Mouse (Mus musculus) MEL (cell line): ENCODE measurements around the gene Klb.

ENCODE experiments used
- BHLHE40 ChIP-seq: IDR thresholded peaks from 2 replicates; pipeline ENCODE4 v1.6.1; 2012; ENCODE audit warnings: low read depth, mild to moderate bottlenecking, inconsistent platforms, low read length, improper control_type of control experiment, borderline replicate concordance
- CTCF ChIP-seq, 3 experiments: IDR thresholded peaks in 2 of 3; conservative IDR thresholded peaks in 1 of 3; 2 replicates each; pipeline ENCODE4 v1.5.1; 2011 to 2012; ENCODE audit warnings: low read length in 3 of 3, low read depth in 2 of 3, mild to moderate bottlenecking in 2 of 3, improper control_type of control experiment in 1 of 3, inconsistent platforms in 1 of 3, mixed read lengths in 1 of 3, moderate library complexity in 1 of 3; ENCODE audit not compliant: control insufficient read depth in 1 of 3, insufficient read depth in 1 of 3, poor library complexity in 1 of 3, severe bottlenecking in 1 of 3
- ELF1 ChIP-seq: IDR thresholded peaks from 2 replicates; pipeline ENCODE4 v1.6.1; 2014; ENCODE audit warnings: low read depth, mild to moderate bottlenecking, inconsistent platforms, low read length, improper control_type of control experiment, moderate library complexity
- EP300 ChIP-seq, 2 experiments: IDR thresholded peaks; 2 replicates each; pipeline ENCODE4 v1.6.1; 2011; ENCODE audit warnings: improper control_type of control experiment in 2 of 2, low read length in 2 of 2, low read depth in 1 of 2, mild to moderate bottlenecking in 1 of 2
- MAX ChIP-seq: IDR thresholded peaks from 2 replicates; pipeline ENCODE4 v1.6.1; 2011; ENCODE audit warnings: low read length, improper control_type of control experiment
- MYC ChIP-seq: IDR thresholded peaks from 2 replicates; pipeline ENCODE4 v1.6.1; 2011; ENCODE audit warnings: low read depth, mild to moderate bottlenecking, low read length, improper control_type of control experiment, moderate library complexity
- POLR2A ChIP-seq, 2 experiments: IDR thresholded peaks; 2 replicates each; pipeline ENCODE4 v1.6.1; 2011 to 2012; ENCODE audit warnings: low read length in 2 of 2, mild to moderate bottlenecking in 2 of 2, control low read depth in 1 of 2, improper control_type of control experiment in 1 of 2, low read depth in 1 of 2, moderate library complexity in 1 of 2; ENCODE audit not compliant: control insufficient read depth in 1 of 2, insufficient read depth in 1 of 2, poor library complexity in 1 of 2
- TAL1 ChIP-seq: IDR thresholded peaks from 2 replicates; pipeline ENCODE4 v1.6.1; 2012; ENCODE audit warnings: mild to moderate bottlenecking, inconsistent platforms, low read length, moderate library complexity, mixed read lengths

GRCm38 (mm10) chr5:65420822-65421221, 72.7 kb downstream of the Klb start:
- no peak for TF ChIP-seq TAL1
- no peak for TF ChIP-seq POLR2A (IDR thresholded peaks at IDR 0.05; ENCODE audit: control insufficient read depth in 1 of 2, insufficient read depth in 1 of 2, low read depth in 1 of 2, low read length in 2 of 2, poor library complexity in 1 of 2)
- TF ChIP-seq EP300 (IDR thresholded peaks at IDR 0.05; ENCODE audit: low read depth in 1 of 2, low read length in 2 of 2) = no peak
- no peak for TF ChIP-seq BHLHE40
- no peak for TF ChIP-seq ELF1
- no peak for TF ChIP-seq MAX
- no peak for TF ChIP-seq MYC
- no peak for TF ChIP-seq CTCF (IDR thresholded peaks at IDR 0.05 in 2 of 3, conservative IDR thresholded peaks at IDR 0.05 in 1 of 3; ENCODE audit: control insufficient read depth in 1 of 3, insufficient read depth in 1 of 3, low read depth in 2 of 3, low read length in 3 of 3, poor library complexity in 1 of 3, severe bottlenecking in 1 of 3)
